Mouse (Mus musculus): ENCODE results near the gene Apeh. TPM values are rescaled to one million over a fixed set of nuclear protein-coding genes. Genes with fewer than 3 reads are reported as not detected.

Gene Apeh
- total RNA-seq, 2 experiments from 2014 or later, result 38.6 to 50.2 TPM

DNA sequence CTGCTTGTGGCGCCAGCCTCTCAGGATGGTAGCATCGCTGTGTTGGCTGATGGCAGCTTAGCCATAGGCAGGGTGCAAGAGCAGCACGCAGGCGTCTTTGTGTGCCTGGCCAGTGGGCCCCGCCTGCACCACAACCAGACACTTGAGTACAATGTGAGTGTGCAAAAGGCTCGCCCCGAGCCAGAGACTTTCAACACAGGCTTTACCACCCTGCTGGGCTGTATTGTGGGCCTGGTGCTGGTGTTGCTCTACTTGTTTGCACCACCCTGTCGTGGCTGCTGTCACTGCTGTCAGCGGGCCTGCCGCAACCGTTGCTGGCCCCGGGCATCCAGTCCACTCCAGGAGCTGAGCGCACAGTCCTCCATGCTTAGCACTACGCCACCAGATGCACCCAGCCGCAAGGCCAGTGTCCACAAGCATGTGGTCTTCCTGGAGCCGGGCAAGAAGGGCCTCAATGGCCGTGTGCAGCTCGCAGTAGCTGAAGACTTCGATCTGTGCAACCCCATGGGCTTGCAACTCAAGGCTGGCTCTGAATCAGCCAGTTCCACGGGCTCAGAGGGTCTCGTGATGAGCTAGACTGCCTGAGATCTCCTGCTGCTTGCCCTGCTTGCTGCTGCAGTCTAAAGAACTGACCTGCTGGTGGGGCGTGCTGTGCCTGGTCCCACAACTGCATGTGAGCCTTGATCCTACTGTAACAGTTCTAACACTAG lies 39.9 kb downstream of the Apeh start:
- DNase-seq, result no peak
- intact Hi-C loops (cut with DNase I), result loop anchor here (5.0 kb wide), 1 partner anchor 92 kb away; no protein-coding TSS in a partner anchor

GRCm38 (mm10) chr9:108053665-108054225 lies 40.7 kb downstream of the Apeh start:
- intact Hi-C loops (cut with DNase I), result loop anchor here (1.0 to 5.0 kb wide), 3 partner anchors 67 to 149 kb away; no protein-coding TSS in a partner anchor
- DNase-seq, result no peak

DNA sequence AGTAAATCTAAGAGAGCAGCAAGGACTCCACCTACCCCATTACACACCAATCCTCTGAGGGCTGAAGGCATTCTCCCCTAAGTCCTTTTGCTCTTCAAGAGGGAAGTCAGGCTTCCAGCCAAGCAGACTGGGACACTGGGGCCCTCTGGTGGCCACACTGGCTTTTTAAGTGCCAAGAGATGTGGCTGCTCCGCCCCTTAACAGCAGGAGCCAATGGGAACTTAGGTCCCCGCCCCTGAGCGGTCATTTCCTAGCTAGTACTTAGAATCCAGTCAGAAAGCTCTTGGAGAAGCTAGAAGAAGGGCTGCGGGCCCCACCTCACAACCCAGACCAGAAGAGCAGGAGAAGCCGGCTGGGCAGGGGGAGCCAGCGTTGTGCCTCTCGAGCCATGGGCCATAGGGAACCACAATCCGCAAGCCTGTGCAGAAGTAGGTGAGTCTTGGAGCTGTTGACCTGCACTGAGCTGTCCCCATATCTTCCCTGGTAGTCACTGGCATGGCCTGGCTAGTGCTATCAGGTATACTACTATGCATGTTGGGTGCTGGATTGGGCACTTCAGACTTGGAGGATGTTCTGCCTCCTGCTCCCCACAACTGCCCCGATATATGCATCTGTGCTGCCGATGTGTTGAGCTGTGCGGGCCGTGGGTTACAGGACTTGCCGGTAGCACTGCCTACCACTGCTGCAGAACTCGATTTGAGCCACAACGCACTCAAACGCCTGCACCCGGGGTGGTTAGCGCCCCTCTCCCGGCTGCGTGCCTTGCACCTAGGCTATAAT lies 41.3 kb downstream of the Apeh start, which contains the start of gene Amigo3:
Gene Amigo3, plus strand, starts transcription at position 275 of the 780 bp plus-strand sequence.
- DNase-seq, result peak; percentile 96 to 98

GRCm38 (mm10) chr9:108052411-108052810 lies 42.0 kb downstream of the Apeh start:
- intact Hi-C loops (cut with DNase I), result loop anchor here (2.0 to 5.0 kb wide), 2 partner anchors 66 to 90 kb away; no protein-coding TSS in a partner anchor
- no peak for DNase-seq

More for the DNA sequence above, 41.3 kb downstream of the Apeh start, which contains the start of gene Amigo3:
- intact Hi-C loops (cut with DNase I), result loop anchor here (1.0 to 5.0 kb wide), 3 partner anchors 66 to 149 kb away; no protein-coding TSS in a partner anchor

- intact Hi-C loops (cut with DNase I), result loop anchor here (2.0 to 5.0 kb wide), 3 partner anchors 49 to 90 kb away; partner anchors contain the start of gene Ip6k1
- DNase-seq, result no peak
Observed at GRCm38 (mm10) chr9:108051931-108052220, 42.5 kb downstream of the Apeh start.

GRCm38 (mm10) chr9:108051184-108051930 lies 43.0 kb downstream of the Apeh start:
- no peak for DNase-seq
- intact Hi-C loops (cut with DNase I), result loop anchor here (2.0 to 5.0 kb wide), 2 partner anchors 49 to 89 kb away; partner anchors contain the start of gene Ip6k1

GRCm38 (mm10) chr9:108049561-108050251 lies 44.7 kb downstream of the Apeh start:
- intact Hi-C loops (cut with DNase I), result loop anchor here (2.0 to 5.0 kb wide), 2 partner anchors 47 to 87 kb away; partner anchors contain the start of gene Ip6k1
- DNase-seq, result no peak

- DNase-seq, result peak; percentile 91 to 93
- intact Hi-C loops (cut with DNase I), result no loop called here
Observed at GRCm38 (mm10) chr9:108049016-108049455, 45.4 kb downstream of the Apeh start, which contains the start of gene Gmppb. Gene Gmppb (plus strand): TSS chr9:108049242.

DNA sequence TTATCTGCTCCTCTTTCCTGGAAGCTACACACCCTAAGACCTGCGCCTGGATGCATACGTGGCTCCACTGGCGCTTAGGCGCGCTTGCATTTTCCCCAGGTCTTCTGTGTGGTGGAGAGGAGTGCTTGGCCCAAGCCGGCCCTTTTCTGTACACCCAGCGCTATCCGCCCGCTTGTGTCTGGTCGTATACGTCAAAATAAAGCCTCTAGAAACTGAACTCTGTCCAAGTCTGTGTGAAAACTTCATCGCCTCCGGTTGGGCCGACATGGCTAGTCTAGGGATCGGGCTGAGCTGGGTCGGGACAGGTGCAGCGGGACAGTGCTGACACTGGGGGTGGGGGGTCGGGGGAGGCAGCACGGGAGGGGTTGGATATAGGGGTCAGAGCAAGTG lies 45.8 kb downstream of the Apeh start:
- intact Hi-C loops (cut with DNase I), result no loop called here
- DNase-seq, result peak in 1 of 2 experiments; percentile 34

DNA sequence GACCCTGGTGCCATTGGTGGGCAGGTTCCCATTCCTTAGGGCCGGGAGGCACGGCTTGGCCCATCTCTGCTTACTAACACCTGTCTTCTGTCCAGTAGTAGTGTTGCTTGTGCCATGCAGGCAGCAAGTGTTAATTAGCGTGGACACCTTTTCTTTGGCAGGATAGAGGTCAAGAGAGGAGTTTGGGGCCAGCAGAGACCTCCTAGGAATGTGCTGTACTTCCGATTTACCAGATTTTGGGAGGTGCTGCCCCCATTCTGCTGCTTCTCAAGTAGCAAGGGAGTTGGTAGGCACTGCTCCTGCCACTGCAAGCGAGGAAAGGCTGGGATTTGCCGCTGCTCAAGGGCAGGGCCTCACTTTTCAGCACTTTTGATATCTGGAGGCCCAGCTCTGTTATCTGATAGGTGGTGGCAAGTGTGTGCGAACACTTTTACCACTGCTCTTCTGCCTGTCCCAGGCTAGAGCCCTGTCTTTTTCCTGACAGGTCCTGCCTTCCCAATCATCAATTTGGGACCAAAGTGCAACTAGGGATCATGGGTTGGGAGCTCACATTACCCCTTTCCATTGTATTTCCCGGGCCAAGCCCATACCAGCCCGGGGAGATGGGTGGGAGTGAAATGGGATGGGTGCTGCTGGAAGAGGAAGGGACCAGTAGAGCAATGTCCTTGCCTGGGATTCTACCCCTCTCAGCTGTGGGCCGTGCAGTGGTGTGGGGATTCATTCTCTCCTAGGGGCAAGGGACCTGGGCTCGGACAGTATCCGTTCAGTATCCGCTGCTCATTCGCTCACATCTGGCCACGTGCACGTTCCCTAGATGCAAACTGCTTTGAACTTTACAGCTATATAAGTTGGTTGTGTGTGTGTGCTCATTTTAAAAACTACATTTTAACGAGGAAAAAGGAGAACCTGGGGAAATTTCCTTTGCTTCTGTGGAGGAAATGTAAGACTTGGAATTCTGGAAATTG lies 46.5 kb downstream of the Apeh start:
- intact Hi-C loops (cut with DNase I), result no loop called here
- DNase-seq, result peak in 1 of 2 experiments; percentile 5

GRCm38 (mm10) chr9:108046582-108046981 lies 47.8 kb downstream of the Apeh start:
- DNase-seq, result peak in 1 of 2 experiments; percentile 1
- intact Hi-C loops (cut with DNase I), result no loop called here

GRCm38 (mm10) chr9:108044751-108045492 lies 49.5 kb downstream of the Apeh start:
- DNase-seq, result no peak
- intact Hi-C loops (cut with DNase I), result no loop called here

Small RNA genes lying within 50 kb of the gene (microRNA-seq; reads per million reads assigned to microRNA genes)
- gene Gm47303 (ENCODE audit: borderline number of aligned reads in 2 of 2) (0 reads per million in 2 experiments), gene Mir7088 (ENCODE audit: borderline number of aligned reads in 2 of 2) (0 reads per million in 2 experiments)

Other genes starting within 250 kb of the Apeh start
- 10 to 100 TPM; 29.0 to 30.7 TPM for gene Rbm6, start 221.4 kb downstream of the Apeh start, total RNA-seq (2021)
- gene Mon1a, start 206.5 kb downstream of the Apeh start, total RNA-seq (2021), result 10 to 100 TPM; 11.9 to 12.2 TPM
- gene Mst1r, start 187.7 kb downstream of the Apeh start, total RNA-seq (2021), result 1 to 10 TPM; 1.8 to 2.2 TPM
- not detected for gene Actl11, start 166.1 kb downstream of the Apeh start, total RNA-seq (2021)
- gene Camkv, start 158.9 kb downstream of the Apeh start, total RNA-seq (2021), result not detected
- 1 to 10 TPM; 1.0 to 1.3 TPM for gene Traip, start 144.5 kb downstream of the Apeh start, total RNA-seq (2021)
- gene Uba7, start 119.1 kb downstream of the Apeh start, total RNA-seq (2021), result 10 to 100 TPM; 11.6 to 20.2 TPM
- gene Gm20661, start 111.5 kb downstream of the Apeh start, total RNA-seq (2021), result under 1 TPM; 0.25 to 0.30 TPM
- gene Inka1, start 108.7 kb downstream of the Apeh start, total RNA-seq (2021), result 10 to 100 TPM; 10.3 to 11.8 TPM
- gene Cdhr4, start 102.1 kb downstream of the Apeh start, total RNA-seq (2021), result 1 to 10 TPM in 1 of 2 experiments, under 1 TPM in 1; 0.14 to 1.0 TPM
- gene Gm20662, start 98.3 kb downstream of the Apeh start, total RNA-seq (2021), result 1 to 10 TPM; 1.4 to 1.5 TPM
- gene Ip6k1, start 92.1 kb downstream of the Apeh start, total RNA-seq (2021), result 10 to 100 TPM; 45.2 to 48.0 TPM
- gene Gmppb, start 45.4 kb downstream of the Apeh start, total RNA-seq (2021), result 10 to 100 TPM in 1 of 2 experiments, 1 to 10 TPM in 1; 8.4 to 10.4 TPM
- gene Amigo3, start 41.4 kb downstream of the Apeh start, total RNA-seq (2021), result 1 to 10 TPM; 1.1 to 1.4 TPM
- not detected for gene Mst1, start 14.2 kb downstream of the Apeh start, total RNA-seq (2021)
- gene Rnf123, start 11.3 kb downstream of the Apeh start, total RNA-seq (2021), result 10 to 100 TPM; 94.2 to 97.4 TPM
- under 1 TPM in 1 of 2 experiments, not detected in 1; 0.03 TPM for gene Bsn, start 95.8 kb upstream of the Apeh start, total RNA-seq (2021)
- gene Dag1, start 169.4 kb upstream of the Apeh start, total RNA-seq (2021), result 100 to 1,000 TPM; 320 to 353 TPM
- gene Nicn1, start 195.8 kb upstream of the Apeh start, total RNA-seq (2021), result 10 to 100 TPM; 21.3 to 21.5 TPM
- gene Amt, start 202.2 kb upstream of the Apeh start, total RNA-seq (2021), result 1 to 10 TPM; 4.0 to 5.2 TPM
- gene Rhoa, start 211.5 kb upstream of the Apeh start, total RNA-seq (2021), result 100 to 1,000 TPM; 237 to 241 TPM
- 10 to 100 TPM; 59.3 to 62.3 TPM for gene Tcta, start 211.6 kb upstream of the Apeh start, total RNA-seq (2021)
- gene Gpx1, start 244.3 kb upstream of the Apeh start, total RNA-seq (2021), result 100 to 1,000 TPM; 103 to 108 TPM

Measured in heart, postnatal 36 days (tissue).